Mouse (Mus musculus) stomach, embryonic 16.5 days (tissue): ENCODE results near the gene Tfdp2. TPM values are rescaled to one million over a fixed set of nuclear protein-coding genes. Genes with fewer than 3 reads are reported as not detected.

Source experiments
- ATAC-seq: fragments of 200-750 bp; cut with Nextera tagmentation; 2 replicates; pipeline ENCODE4 v1.8.0; 2017; ENCODE audit warnings: moderate number of reproducible peaks, moderate TSS enrichment; ENCODE audit not compliant: insufficient read depth, low FRiP score
- H3K27ac ChIP-seq: fragments of 300-500 bp; sonication (generic); 2 replicates; pipeline ENCODE4 v1.5.1; 2014; ENCODE audit warnings: low read length
- H3K27me3 ChIP-seq: fragments of 300-500 bp; sonication (generic); 2 replicates; pipeline ENCODE4 v1.6.1; 2014; ENCODE audit warnings: low read length, control low read depth, mixed read lengths; ENCODE audit not compliant: control insufficient read depth, insufficient read depth
- H3K36me3 ChIP-seq: fragments of 300-500 bp; sonication (generic); 2 replicates; pipeline ENCODE4 v1.6.1; 2014; ENCODE audit warnings: low read length; ENCODE audit not compliant: control insufficient read depth, insufficient read depth
- H3K4me1 ChIP-seq: fragments of 300-500 bp; sonication (generic); 2 replicates; pipeline ENCODE4 v1.6.1; 2014; ENCODE audit warnings: low read length, control low read depth, mixed read lengths; ENCODE audit not compliant: control insufficient read depth, insufficient read depth
- H3K4me2 ChIP-seq: fragments of 300-500 bp; sonication (generic); 2 replicates; pipeline ENCODE4 v1.6.1; 2014; ENCODE audit warnings: low read depth, low read length, mixed read lengths
- H3K4me3 ChIP-seq: fragments of 300-500 bp; sonication (generic); replicated peaks from 2 replicates; pipeline ENCODE4 v1.5.1; 2014; ENCODE audit warnings: mild to moderate bottlenecking, low read length
- H3K9ac ChIP-seq: fragments of 300-500 bp; sonication (generic); 2 replicates; pipeline ENCODE4 v1.6.1; 2014; ENCODE audit warnings: low read length
- H3K9me3 ChIP-seq: fragments of 300-500 bp; sonication (generic); replicated peaks from 2 replicates; pipeline ENCODE4 v1.6.1; 2016; ENCODE audit warnings: low read length, control low read depth; ENCODE audit not compliant: control insufficient read depth
- WGBS: fragments of 180-500 bp; shearing (Covaris S2); extraction: QIAGEN DNeasy Blood & Tissue Kit; methylation state at CpG from one replicate; pipeline ENCODE4 v1.1.7; 2014; 5-methylcytosine and 5-hydroxymethylcytosine counted together
- polyA plus RNA-seq: library from polyadenylated mRNA; unstranded; fragments of >200 nt; fragmentation: Nextera tagmentation; extraction: Ambion mirVana; gene quantifications from 2 replicates; pipeline ENCODE4 v1.2.1, GENCODE M21; 2015

Tfdp2 gene
- polyA plus RNA-seq, 1 experiment from 2014 or later: 34.3 TPM

DNA sequence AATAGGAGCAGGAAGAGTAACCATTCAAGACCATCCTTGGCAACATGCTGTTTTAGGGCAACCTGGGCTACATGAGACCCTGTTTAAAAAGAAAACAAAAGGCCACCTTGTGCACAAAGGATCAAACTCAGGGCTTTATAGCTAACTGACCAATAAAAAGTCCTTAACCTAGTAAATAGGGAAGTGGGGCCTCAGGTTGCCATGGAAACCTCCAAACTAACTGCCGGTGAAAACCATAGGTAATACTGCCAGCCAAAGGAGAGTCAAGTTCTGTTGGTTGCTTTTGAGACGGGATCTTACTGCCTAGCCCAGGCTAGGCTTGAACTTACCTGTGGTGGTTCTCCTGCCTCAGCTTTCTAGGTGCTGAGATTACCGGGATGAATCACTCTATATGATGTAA lies 25.5 kb upstream of the Tfdp2 start:
- ATAC-seq: no peak
- Histone ChIP-seq H3K9ac (no peak overlapping the region), H3K4me3 (no peak overlapping the region), H3K27me3 (no peaks in the 10 kb centered on the region), H3K27ac (no peak overlapping the region), H3K9me3 (no peaks in the 10 kb centered on the region), H3K36me3 (no peaks in the 10 kb centered on the region), H3K4me2 (no peak overlapping the region), H3K4me1 (no peaks in the 10 kb centered on the region)
- 71% methylated on average over 3 of the region's 3 CpGs for WGBS

DNA sequence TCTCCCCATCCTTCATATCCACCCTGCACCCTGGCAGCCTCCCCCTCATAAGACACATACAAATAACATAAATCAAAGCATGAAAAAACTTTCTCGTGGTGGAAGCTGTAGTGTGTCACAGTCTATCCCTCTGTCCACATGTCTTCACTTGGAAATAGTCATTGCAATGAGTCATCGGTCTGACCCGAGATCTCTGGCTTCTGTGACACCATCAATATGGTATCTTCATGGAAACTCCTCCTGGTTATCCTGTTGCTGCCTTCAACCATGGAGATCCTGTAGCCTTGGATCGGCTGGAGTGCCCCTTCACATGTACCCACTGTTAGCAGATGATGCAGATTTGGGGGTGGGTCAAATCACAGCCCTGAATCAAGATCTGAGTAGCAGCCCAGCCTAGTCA lies 11.2 kb upstream of the Tfdp2 start:
- no peaks in the 10 kb centered on the region for H3K27me3 ChIP-seq
- ATAC-seq: no peak
- WGBS: 76% methylated on average over 4 of the region's 4 CpGs

GRCm38 (mm10) chr9:96186701-96187100 lies 9.4 kb upstream of the Tfdp2 start:
- 55% methylated on average over 7 of the region's 7 CpGs for WGBS
- H3K4me2 ChIP-seq: no peak overlapping the region

More for the DNA sequence above, 11.2 kb upstream of the Tfdp2 start:
- H3K36me3 ChIP-seq: 0 out of 2 replicates have a peak, but pooled peaks cover 6% of the 10 kb centered on the region
- no peaks in the 10 kb centered on the region for H3K4me1 ChIP-seq
- no peaks in the 10 kb centered on the region for H3K9me3 ChIP-seq
- H3K4me2 ChIP-seq: no peak overlapping the region
- no peak overlapping the region for H3K9ac ChIP-seq
- H3K27ac ChIP-seq: no peak overlapping the region
- no peak overlapping the region for H3K4me3 ChIP-seq

DNA sequence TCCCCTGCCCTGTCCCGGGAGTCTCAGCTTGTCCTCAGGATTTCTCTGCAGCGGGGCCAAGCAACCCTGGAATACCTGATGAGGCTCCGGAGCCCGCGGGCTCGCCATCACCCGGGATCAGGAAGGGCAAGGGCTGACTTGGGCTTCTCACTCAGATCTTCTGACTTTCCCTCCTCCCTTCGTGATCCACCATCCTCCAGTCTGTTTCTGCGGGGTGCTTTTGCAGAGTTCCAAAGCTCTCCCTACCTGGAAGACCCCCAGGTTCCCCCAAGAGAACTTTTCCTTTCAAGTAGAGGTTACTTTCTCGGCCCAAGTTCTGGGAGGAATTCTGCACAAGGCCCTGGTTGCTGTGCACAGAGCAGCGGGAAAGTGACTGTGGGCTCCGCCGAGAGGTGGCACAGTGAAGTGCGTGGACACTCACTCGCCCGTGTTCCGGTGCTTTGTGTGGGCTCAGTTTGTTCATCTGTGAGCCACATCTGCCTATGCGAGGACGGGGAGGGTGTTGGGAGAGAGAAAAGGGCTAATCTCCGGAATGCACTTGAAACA lies 634 bp downstream of the Tfdp2 start:
- H3K4me2 ChIP-seq: peak overlapping the region; percentile 92
- peak overlapping the region; percentile 78 for H3K9ac ChIP-seq
- H3K4me3 ChIP-seq: peak overlapping the region; percentile 87
- peaks cover 15% of the 10 kb centered on the region; the same call in 1 of the 2 replicates for H3K4me1 ChIP-seq
- H3K27ac ChIP-seq: peak overlapping the region; percentile 88
- no peaks in the 10 kb centered on the region for H3K27me3 ChIP-seq
- H3K9me3 ChIP-seq: no peaks in the 10 kb centered on the region
- 0 out of 2 replicates have a peak, but pooled peaks have one; percentile 13 for ATAC-seq
- WGBS: under 1% methylated on average over 20 of the region's 20 CpGs
- H3K36me3 ChIP-seq: no peaks in the 10 kb centered on the region

More at GRCm38 (mm10) chr9:96186701-96187100, 9.4 kb upstream of the Tfdp2 start:
- H3K9ac ChIP-seq: no peak overlapping the region
- no peaks in the 10 kb centered on the region for H3K9me3 ChIP-seq
- no peaks in the 10 kb centered on the region for H3K27me3 ChIP-seq
- H3K27ac ChIP-seq: no peak overlapping the region
- H3K4me3 ChIP-seq: no peak overlapping the region
- 0 out of 2 replicates have a peak, but pooled peaks cover 6% of the 10 kb centered on the region for H3K36me3 ChIP-seq
- ATAC-seq: no peak
- H3K4me1 ChIP-seq: no peaks in the 10 kb centered on the region

DNA sequence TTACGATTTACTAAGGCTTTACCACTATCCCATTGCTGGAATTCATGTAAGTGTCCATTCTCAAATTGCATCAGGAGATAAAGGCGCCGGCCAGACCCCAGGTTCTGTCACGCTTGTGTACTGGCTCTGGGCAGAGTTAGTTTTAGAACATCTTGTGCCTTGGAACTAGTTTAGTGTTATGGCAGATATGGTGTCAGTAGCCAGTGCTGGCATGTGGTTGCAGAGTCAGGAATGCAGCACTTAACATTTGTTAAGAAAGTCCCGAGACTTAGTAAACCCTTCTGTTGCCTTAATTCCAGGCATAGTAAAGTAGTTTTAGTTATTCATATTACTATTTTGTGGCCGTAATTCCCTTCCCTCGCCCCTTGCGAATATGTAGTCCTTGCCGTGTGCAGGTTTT lies 1.7 kb downstream of the Tfdp2 start:
- Histone ChIP-seq H3K4me1 (peaks cover 15% of the 10 kb centered on the region; the same call in 1 of the 2 replicates), H3K4me3 (peak overlapping the region; percentile 87), H3K9ac (no peak overlapping the region; the same call in 1 of the 2 replicates), H3K36me3 (no peaks in the 10 kb centered on the region), H3K27ac (no peak overlapping the region), H3K27me3 (no peaks in the 10 kb centered on the region), H3K9me3 (no peaks in the 10 kb centered on the region), H3K4me2 (peak overlapping the region; percentile 92)
- ATAC-seq: no peak
- 47% methylated on average over 9 of the region's 9 CpGs for WGBS

GRCm38 (mm10) chr9:96203663-96204062 lies 7.6 kb downstream of the Tfdp2 start:
- Histone ChIP-seq H3K4me1 (no peaks in the 10 kb centered on the region), H3K27me3 (no peaks in the 10 kb centered on the region), H3K9ac (no peak overlapping the region), H3K4me3 (no peak overlapping the region), H3K9me3 (no peaks in the 10 kb centered on the region), H3K27ac (no peak overlapping the region), H3K36me3 (no peaks in the 10 kb centered on the region), H3K4me2 (no peak overlapping the region)
- 92% methylated on average over 3 of the region's 3 CpGs for WGBS
- ATAC-seq: no peak

- WGBS: 79% methylated on average over 3 of the region's 3 CpGs
- no peak for ATAC-seq
- no peaks in the 10 kb centered on the region for H3K9me3 ChIP-seq
- H3K27ac ChIP-seq: no peak overlapping the region
- H3K9ac ChIP-seq: no peak overlapping the region
- no peak overlapping the region for H3K4me2 ChIP-seq
- H3K27me3 ChIP-seq: no peaks in the 10 kb centered on the region
- H3K36me3 ChIP-seq: no peaks in the 10 kb centered on the region
- no peak overlapping the region for H3K4me3 ChIP-seq
- H3K4me1 ChIP-seq: no peaks in the 10 kb centered on the region
Observed at GRCm38 (mm10) chr9:96207428-96207827, 11.4 kb downstream of the Tfdp2 start.

DNA sequence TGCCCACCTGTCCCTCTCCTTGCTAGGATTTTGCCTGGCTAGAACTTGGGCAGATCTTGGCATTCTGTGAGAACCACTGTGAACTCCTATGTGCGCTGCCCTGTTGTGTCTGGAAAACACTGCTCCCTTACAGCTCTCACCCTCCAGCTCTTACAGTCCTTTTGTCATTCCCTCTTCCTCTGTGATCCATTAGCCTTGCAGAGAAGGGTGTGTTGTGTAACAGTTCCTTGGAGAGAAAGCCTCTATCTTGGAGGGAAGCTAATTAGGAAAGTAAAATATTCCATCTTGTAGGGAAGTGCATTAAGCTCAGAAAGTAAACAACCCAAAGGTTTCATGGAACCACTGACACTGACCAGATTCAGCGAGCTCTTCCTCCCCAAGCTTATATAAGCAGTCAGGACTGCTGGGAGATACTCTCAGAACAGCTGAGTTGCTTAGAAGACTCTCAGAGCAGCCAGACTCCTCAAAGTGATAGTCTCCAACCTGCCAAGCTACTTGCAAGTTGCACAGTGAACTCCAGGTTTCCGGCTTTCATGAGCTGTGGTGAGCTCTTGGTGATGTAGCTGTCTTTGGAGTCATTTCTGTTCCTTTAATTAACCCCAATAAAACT lies 17.1 kb downstream of the Tfdp2 start:
- H3K4me2 ChIP-seq: no peak overlapping the region
- no peak overlapping the region for H3K4me3 ChIP-seq
- H3K9ac ChIP-seq: no peak overlapping the region
- WGBS: 57% methylated on average over 3 of the region's 3 CpGs
- ATAC-seq: peak; percentile 60; the same call in 1 of the 2 replicates
- peak overlapping the region; percentile 15; the same call in 1 of the 2 replicates for H3K27ac ChIP-seq
- H3K36me3 ChIP-seq: no peaks in the 10 kb centered on the region
- no peaks in the 10 kb centered on the region for H3K27me3 ChIP-seq
- no peaks in the 10 kb centered on the region for H3K9me3 ChIP-seq
- no peaks in the 10 kb centered on the region for H3K4me1 ChIP-seq

DNA sequence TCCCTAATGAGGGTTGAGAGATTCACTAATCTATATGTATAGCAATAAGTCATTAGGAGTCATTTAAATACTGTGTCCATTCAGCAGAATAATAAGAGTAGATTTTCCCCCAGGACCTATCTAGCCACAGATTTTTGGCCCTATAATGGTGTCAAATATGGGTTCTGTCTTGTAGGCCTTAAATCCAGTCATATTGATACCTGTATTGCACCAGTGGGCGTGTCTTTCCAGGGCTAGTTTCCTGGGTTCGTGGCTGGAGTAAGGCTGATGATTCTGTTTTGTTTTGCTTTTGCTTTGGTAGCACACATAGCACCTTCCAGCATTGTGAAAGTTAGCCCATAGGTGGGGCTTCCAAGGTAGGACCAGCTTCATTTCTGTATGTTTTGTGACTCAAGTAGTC lies 18.1 kb downstream of the Tfdp2 start:
- Histone ChIP-seq H3K9ac (no peak overlapping the region), H3K9me3 (no peaks in the 10 kb centered on the region), H3K36me3 (no peaks in the 10 kb centered on the region), H3K27me3 (no peaks in the 10 kb centered on the region), H3K27ac (no peak overlapping the region), H3K4me3 (no peak overlapping the region), H3K4me2 (no peak overlapping the region), H3K4me1 (no peaks in the 10 kb centered on the region)
- 94% methylated on average over 2 of the region's 2 CpGs for WGBS
- no peak for ATAC-seq
